Mouse (Mus musculus) frontal cortex, postnatal 36 days (tissue): ENCODE measurements at regions not wholly inside any gene's neighbourhood (a gene's known extent, or its start where the extent isn't known, plus 50 kb on each side); places are given as distances from the start of the nearest gene placed in this dataset.

Experiments
- DNase-seq, 2 experiments: peaks; one replicate each; pipeline ENCODE4 v3.0.0; 2022; ENCODE audit warnings: low spot score in 2 of 2

GRCm38 (mm10) chr5:64609378-64610087 lies 193.7 kb upstream of the Klf3 start:
- no peak for DNase-seq

- no peak for DNase-seq
Observed at GRCm38 (mm10) chr5:64610146-64610545, 193.0 kb upstream of the Klf3 start.

- DNase-seq, result no peak
Observed at GRCm38 (mm10) chr5:64610562-64611405, 192.4 kb upstream of the Klf3 start.

DNA sequence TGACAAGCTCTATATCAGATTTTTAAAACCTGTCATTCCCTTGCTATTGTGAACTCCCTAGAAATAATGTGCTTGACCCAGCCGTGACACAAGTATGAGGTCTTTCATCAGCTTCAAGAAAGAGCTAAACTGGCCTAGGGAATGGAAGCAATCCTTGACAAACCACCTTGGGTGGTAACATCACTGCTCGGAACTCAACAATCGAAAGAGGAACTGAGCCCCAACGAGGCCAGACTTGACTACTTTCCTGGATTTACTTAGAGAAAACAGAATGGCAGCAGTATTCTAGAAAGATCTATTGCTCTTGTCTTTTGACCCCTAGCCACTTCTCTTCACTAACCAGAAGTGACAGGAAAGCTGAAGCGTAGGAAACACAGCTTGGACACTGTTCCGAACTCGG lies 191.2 kb upstream of the Klf3 start:
- no peak for DNase-seq

DNA sequence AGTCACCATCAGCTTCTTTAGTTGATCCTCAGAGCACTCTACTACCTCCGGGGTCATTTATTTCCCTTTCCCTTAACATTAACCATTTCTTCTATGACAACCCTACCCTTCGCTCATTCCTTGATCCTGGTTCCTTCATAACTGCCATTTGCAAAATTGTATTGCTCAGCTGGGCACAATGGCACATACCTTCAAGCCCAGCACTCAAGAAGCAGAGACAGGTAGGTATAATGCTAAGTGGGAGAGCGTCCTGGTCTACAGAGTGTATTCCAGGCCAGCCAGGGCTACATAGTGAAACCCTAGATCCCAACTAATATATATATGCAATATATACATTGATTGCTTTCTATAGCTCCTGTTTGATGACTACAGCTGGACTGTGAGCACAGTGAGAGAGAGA lies 189.5 kb upstream of the Klf3 start:
- no peak for DNase-seq

DNA sequence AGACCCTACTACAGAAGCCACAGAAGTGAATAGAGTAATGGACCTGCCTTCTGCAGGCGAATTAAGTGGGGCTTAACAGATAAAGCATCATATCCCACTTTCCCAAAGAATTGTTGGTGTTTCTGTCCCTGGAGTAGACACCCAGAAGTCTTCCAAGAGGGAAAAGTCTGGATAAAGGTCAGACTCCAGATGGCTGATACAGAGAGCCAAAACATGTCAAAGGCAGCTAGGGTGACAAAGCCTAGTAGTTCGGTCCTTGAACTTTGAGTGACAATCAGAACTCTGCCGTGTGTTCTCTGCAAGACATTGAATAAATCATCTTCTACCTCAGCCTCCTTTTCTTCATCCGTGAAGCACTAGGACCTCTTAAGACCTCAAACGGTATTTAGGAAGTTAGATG lies 185.1 kb upstream of the Klf3 start:
- DNase-seq, result no peak

- DNase-seq, result no peak
Observed at GRCm38 (mm10) chr5:64619752-64620151, 183.4 kb upstream of the Klf3 start.

- no peak for DNase-seq
Observed at GRCm38 (mm10) chr5:64620726-64621125, 182.5 kb upstream of the Klf3 start.

DNA sequence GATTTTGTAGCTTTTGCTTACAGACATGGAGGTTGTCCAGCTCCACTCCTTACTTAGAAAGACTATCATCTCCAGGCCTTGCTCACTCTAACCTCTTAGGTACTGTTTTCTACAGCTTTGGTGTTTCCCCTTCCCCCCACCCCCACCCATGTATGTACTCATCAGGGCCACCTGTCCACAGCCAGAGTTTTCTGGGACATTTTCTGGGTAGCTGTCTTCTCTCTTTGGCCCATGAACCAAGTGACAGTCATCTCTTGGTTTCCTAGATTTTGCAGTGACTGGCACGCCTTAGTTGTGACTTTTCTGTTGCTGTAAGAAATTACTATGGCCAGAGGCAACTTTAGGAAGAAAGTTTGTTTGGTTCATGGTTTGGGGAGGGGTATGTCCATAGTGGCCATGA lies 181.8 kb upstream of the Klf3 start:
- no peak for DNase-seq

- DNase-seq, result no peak
Observed at GRCm38 (mm10) chr5:64623653-64624052, 179.5 kb upstream of the Klf3 start.

GRCm38 (mm10) chr5:64624205-64624604 lies 179.0 kb upstream of the Klf3 start:
- no peak for DNase-seq

- no peak for DNase-seq
Observed at GRCm38 (mm10) chr5:64625421-64625820, 177.8 kb upstream of the Klf3 start.

DNA sequence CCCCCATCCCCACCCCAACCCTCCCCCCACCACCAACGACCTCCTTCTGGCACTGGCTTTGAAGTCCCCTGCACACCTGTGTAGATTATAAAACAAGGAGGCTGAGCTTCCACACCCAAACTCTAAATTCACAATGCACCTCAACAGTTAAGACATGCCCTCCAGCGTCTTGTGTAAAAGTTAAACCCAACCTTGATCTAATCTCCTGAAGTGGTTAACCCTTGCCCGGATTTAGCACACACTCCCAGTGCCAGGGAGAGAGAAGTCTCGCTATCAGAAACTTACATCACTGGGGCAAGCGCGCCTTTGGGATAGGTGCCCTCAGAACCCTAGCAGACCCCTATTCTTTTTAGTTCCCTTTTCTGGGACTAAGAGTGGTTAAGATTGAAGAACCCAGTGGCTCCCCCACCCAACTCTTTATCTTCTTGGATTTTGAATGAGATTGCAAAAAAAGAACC lies 177.3 kb upstream of the Klf3 start:
- no peak for DNase-seq

- DNase-seq, result no peak
Observed at GRCm38 (mm10) chr5:64626351-64626750, 176.8 kb upstream of the Klf3 start.

GRCm38 (mm10) chr5:64630582-64630981 lies 172.6 kb upstream of the Klf3 start:
- DNase-seq, result no peak

- no peak for DNase-seq
Observed at GRCm38 (mm10) chr5:64632171-64632570, 171.0 kb upstream of the Klf3 start.

- no peak for DNase-seq
Observed at GRCm38 (mm10) chr5:64634008-64634407, 169.2 kb upstream of the Klf3 start.

GRCm38 (mm10) chr5:64634721-64635120 lies 168.5 kb upstream of the Klf3 start:
- DNase-seq, result no peak

DNA sequence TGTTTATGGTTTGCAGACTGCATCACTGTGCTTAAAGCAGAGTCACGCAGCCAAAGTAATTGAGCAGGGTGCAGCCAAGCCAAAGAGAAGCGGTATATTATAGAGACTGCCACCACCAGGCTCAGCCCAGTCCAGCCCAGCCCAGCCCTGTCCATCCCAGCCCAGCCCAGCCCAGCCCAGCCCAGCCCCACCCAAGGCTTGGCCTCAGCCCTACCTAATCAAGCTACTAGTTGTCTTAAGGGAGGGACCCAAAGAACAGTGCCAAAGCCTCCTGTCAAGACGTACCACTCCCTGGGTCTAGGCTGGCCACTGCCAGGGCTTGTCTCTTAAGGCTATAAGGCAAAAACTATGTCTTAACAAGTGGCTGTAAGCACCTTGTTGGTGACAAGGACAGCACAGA lies 166.9 kb upstream of the Klf3 start:
- DNase-seq, result no peak

GRCm38 (mm10) chr5:64643584-64643983 lies 159.6 kb upstream of the Klf3 start:
- DNase-seq, result no peak

- DNase-seq, result peak in 1 of 2 experiments; percentile 16
Observed at GRCm38 (mm10) chr5:64647417-64648125, 155.6 kb upstream of the Klf3 start.

GRCm38 (mm10) chr5:64648492-64648891 lies 154.7 kb upstream of the Klf3 start:
- DNase-seq, result no peak
